Mouse (Mus musculus) left cerebral cortex, adult 11 months (tissue): ENCODE results near the gene Cacna1b.

Source experiments
- DNase-seq: peaks from one replicate; pipeline ENCODE4 v3.0.0; 2022; ENCODE audit warnings: low spot score

Cacna1b gene

DNA sequence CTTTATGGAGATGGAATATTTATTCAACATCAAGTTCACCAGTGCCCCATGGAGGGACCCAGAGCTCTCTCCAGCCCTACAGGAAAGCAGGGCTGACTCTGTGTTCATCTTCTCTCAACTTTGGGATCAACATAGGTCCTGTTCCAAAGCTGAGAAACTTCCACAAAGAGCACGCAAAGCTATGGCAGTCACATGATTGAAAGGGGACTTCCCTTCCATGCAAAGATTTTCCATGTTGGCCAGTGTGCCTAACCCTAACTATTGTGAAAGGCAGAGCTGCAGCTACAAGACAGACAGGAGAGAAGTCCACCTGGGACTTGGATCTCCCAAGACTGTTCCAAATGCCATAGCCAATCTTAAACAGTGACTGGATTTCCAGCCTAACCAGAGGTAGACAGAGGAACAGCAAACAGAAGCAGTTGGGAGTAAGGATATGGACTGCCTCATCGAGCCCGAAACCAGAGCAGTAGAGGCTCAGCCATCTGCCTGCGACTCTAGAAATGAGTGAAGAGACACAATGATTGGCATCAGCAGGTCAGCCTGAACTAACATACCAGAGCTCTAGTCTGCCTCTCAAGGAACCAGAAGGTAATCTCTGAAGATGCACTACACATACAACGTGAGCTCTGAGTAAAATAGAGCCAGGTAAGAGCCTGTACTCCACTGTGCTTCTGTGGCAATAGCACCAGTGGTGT, 116.4 kb downstream of the Cacna1b start:
- no peak for DNase-seq

DNA sequence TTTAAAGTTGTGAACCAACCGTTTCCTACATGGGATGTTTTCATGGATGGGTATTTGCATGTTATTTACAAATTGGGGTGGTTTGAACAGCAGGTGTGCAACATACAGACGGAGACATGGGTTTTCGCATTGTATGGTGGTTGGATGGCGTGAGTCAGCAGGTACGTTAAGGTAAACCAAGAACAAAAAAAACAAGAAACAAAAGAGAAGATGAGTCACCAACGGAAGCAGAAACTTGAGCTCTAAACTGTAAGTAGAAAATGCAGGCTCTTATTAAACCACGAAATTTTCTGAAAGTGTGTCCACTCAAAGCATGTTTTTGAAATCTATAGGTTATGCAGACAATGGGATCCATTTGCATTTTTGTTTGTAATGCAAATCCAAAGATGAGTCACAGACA, 120.1 kb downstream of the Cacna1b start:
- no peak for DNase-seq

DNA sequence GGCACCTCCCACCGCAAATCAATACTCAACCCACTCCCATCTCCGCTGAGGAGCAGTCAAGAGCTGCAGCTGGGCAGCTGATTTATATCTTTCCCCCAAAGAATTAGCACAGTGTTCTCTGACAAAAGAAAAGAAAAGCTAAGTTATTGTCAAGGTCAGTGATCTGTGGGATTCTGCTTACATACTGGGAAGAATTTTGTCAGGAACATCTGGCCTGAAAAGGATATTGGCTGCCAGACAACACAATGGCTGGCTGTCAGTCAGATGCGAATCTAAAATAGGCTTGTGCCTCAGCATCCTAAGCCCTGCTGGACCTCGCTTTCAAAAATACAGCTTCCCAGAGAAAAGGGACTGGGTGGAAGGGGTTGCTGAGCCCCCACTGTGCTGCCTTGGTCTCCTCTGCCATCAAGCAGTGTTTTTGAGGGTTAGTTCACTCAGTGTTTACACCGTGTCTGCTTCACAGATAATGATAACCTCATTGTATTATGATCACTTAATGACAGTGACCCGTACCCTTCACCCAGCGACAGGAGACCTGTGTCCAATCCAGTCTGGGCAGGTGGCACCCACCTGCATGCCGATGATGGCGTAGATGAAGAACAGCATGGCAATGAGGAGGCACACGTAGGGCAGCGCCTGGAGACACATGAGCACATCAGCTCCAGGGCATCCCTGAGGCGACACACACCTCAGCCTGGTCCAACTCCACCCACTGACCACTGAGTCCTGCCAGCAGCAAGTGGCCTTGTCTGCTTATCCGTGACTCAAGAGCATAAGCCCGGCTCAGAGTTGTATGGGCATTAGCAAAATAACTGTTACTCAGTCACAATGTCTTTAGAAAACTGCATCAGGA, 124.6 kb downstream of the Cacna1b start:
- DNase-seq: no peak

DNA sequence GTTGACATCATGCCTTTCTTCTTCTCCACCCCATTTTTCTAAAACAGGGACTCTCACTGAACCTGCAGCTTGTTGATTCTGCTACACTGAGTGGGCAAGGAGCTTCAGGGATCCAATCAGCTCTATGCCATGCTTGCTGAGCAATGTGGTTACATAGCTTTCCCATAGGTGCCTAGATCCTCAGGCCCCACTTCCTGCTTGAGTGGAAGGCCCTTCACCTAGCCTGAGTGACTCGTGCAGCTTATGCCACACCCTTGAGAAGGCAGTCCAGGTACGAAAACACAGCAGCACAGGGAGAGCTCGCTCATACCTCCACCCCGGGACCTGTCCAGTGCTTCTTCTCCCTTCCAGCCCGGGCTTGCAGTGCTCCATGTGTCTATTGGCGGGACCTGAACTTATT, 129.3 kb downstream of the Cacna1b start:
- no peak for DNase-seq

DNA sequence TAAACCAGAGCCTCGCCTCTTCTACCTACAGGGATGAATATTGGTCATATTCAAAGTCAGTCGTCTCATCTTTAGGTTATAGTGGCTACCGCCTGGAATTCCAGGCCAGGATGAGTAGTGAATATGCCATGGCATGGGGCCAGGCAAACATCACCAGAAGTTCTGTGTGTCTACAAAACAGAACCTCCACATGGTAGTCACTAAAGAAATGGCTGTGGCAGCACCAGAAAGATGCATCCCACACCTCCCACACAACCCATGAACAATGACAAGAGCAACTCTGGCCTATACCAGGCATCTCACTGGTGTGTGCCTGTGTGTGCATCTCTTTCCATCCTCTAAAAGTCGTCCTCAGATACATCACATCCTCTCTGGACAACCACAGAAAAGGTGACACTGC, 145.8 kb downstream of the Cacna1b start:
- DNase-seq: no peak

DNA sequence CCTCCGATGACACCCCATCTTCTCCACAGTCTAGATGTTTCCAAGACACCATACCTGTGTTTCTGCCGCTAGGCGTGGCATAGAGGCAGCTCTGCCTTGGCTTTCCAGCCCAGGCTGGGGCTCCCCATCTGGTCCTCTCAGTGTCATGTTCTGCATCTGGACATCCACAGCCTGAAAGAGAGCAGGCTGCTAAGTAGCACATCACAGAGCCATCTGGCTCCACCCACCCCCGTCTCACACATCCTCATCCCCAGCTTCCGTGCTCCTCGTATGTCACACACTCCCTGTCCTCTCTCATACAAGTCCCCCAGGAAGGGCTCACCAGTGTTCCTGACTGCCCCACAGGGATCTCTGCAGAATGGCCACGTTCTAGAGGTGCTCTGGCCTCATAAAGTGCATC, 153.2 kb downstream of the Cacna1b start:
- DNase-seq: peak; percentile 34

DNA sequence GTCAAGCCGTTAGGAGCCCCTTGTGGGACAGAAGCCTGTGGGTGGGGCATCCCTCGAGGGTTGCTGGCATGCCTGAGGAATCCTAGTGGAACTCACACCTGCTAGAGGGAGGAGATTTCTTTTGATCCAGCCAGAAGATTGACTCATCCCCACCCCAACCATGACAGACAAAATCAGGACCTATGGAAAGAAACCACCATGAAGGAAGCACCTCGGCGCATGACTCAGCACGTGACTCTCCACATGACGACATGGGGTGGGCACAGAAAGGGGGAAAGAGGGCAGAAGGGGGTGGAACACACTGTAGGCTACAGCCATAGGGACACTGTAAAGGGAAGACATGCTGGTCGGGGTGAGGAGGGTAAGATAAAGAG, 154.2 kb downstream of the Cacna1b start:
- DNase-seq: no peak

DNA sequence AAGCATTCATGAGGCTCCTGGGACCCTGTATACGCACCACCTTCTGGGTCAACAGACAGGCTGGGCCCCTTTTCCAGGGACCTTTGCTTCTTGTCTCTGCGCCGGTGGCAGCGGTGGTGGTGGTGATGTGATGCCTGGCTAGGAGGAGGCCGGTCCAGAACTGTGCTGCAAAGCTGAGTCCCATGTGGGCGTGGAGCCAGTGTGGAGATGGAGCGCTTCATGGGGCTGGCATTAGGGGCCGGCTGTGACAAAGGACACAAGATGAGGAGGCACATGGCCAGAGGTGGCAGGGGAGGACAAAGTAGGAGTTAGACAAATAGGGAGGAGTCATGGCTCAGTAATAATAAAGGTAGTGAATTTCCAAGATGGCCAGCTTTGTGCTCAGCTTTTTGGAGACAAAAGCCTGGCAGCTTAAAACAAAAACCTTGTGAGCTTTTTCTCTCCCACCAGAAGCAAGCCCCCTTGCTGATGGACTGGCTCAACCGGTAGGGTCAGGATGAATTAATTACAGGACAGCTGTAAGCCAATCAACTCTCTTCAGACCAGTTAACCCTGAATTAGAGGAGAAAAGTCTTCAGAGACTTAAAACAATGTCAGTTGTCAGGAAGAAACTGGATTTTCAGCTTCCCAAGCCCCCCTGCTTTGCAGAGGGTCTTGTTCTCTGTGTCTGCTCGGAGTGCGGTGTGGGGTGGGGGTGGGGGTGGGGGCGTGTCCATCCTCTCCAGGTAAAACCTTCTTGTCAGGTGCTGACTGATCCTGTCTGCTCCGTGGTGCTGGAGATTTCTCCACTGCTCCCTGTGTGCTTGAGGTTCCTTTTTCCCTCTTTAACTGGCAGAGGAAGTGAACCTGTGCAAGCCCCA, 154.8 kb downstream of the Cacna1b start:
- DNase-seq: no peak

DNA sequence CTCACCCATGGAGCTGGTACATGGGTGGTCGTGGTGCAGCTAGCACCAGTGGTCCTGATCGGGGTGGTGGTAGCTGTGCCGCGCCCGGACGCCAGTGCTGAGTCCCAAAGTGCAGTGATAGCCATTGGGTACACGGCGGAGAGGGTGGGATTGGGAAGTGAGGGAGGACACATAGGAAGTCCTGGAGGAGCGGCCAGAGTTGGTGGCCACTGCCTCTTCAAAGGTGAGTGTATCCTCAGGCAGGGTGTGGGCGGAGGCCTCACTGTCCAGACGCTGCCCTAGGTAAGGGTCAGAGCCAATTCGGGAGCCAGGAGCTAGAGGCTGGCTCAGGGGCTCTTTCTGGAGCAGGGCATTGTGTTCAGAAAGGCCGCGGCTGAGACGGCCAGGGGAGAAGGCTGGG, 156.4 kb downstream of the Cacna1b start:
- no peak for DNase-seq

DNA sequence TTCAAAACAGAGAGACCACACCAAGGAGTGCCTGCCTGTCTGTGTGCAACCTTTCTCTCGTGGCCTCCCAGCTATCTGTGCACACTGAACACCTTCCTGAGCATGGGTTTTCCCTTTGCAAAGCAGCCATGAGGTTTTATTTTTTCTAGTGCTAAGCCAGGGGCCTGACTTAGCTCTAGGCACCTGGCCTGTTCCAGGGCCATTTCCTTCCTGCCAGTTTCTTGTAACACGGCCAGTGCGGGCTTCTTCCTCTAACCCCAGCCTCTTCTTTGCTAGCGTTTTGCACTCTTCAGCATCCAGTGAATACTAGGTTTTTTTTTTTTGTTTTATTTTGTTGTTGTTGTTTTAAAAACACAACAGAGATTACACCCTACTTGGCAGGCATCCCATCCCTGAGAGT, 157.9 kb downstream of the Cacna1b start:
- no peak for DNase-seq

DNA sequence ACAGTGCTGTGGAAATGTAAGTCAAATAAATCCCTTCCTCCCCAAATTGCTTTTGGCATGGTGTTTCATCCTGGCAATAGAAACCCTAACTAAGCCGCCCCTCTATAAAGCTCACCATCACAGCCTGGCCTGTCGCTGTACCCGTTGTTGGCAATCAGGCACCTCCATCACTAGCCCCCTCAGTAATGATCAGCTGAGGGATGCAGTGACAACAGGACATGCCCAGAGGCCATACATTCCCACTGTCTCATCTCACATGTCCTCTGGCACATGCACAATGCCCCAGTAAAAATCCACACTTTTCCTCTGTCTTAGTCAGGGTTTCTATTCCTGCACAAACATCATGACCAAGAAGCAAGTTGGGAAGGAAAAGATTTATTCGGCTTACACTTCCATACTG, 173.5 kb downstream of the Cacna1b start:
- no peak for DNase-seq

DNA sequence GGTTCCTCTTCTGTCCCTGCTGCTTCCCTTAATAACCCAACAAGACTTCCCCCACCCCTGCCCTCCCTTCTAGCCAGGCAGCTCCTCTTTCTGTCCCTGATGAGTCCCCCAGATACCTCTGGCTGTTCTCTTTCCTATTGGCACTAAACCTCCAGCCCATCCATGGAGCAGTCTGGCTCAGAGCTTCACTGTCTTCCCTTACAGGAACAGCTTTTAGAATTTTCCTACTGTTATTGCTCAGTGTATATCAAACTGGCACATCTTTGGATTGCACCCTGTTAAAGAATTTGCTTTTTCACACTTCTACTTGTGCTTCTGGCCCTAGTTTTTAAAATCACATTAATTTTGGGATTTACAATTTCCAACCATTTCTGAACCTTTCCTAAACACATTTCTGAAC, 175.0 kb downstream of the Cacna1b start:
- DNase-seq: no peak

DNA sequence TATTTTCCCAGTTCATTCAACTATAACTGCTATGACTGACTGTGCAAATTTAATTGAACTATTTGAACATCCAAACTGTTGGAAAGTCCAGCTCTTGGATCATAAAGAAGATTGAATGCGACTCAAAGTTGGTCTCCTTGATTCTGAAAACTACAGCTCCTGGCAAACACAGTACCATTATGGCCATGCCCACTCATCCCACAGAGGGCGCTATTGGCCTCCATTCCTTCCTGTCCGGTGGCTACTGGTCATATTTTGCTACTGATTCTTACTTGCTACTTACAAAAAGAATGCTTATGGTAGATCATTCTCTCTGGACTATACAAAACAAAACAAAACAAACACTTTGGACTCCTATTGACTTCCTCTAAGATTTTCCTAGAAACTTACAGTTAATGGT, 188.3 kb downstream of the Cacna1b start:
- DNase-seq: peak; percentile 50

DNA sequence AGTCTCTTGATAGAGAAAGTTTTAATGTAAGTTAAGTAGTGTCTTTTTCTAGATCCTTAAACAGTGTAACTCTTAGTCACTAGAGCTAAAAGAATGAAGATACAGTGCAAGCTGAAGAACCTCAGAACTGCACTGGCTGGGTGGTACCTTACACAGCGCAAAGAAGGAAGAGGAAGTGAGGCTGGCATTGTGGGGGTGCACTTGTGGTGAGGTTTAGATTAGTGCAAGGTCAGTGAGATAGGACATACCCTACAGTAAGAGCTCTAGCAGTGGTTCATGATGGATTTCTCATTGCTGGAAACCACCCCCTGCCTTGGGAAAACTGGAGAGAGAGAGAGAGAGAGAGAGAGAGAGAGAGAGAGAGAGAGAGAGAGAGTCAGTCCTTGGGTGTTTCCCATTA, 192.0 kb downstream of the Cacna1b start:
- no peak for DNase-seq

DNA sequence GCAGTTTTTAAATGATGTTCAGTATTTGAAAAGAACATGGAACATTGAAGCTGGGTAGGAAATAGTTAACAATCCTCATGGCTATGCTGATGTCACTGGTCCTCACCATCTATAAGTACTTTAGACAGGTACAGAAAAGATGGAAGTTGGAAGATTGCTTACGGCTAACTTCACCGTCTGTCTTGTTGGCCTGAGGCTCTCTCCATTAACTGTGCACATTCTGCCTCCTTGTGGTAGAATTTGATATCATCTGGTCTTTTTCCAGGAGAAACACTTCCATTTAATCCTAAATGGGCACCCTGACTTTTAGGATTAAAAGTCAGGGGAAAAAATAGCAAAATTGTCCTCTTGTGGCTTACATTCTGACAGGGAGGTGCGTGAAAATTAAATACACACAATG, 194.4 kb downstream of the Cacna1b start:
- DNase-seq: peak; percentile 30

DNA sequence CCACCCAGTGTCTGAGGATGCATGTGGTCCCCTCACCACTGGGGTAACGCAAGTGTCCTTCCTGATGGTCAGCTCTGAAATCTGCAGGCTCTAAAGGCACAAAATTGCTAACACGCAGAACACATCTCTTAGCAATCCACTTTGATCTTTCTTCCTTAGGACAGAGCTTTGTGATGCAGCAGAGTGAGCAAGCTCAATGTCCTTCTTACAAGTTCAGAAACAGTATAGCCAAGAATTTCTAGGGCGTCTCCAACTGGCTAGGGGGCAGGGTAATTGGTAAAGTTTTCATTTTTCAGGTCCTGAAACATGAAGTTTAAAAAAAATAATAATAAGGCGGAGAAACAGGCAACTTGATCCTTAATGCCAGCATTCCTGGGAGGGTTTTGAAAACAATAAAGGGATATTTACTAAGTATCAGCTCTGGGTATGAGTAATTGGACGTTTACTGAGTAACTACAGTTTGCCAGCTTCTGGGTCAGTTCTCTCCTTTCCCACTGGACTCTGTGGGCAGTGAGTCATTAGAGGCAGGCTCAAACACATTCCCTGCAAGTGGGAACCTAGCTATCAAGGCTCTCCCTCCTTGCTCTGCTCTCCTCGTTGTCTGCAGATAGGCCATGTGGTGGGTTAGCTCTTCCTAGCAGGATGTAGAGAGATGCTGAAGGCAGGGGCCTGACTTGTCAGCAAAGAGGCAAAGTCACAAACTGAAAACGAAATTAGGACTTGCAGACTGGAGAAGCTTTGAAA, 200.2 kb downstream of the Cacna1b start:
- no peak for DNase-seq

DNA sequence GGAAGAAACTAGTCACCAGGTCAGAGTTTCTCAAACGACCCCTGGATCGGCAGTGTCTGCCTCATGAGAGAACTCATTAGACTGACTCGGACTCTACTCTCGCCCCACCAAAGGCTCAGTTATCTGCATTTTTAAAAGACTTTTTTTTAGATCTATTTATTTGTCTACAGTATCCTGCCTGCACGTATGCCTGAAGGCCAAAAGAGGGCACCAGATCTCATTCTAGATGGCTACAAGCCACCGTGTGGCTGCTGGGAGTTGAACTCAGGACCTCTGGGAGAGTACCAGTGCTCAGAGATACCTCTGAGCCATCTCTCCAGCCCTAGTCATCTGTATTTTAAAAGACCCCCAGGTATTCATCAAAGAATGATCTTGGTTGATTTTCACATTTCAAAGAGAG, 201.0 kb downstream of the Cacna1b start:
- DNase-seq: no peak

DNA sequence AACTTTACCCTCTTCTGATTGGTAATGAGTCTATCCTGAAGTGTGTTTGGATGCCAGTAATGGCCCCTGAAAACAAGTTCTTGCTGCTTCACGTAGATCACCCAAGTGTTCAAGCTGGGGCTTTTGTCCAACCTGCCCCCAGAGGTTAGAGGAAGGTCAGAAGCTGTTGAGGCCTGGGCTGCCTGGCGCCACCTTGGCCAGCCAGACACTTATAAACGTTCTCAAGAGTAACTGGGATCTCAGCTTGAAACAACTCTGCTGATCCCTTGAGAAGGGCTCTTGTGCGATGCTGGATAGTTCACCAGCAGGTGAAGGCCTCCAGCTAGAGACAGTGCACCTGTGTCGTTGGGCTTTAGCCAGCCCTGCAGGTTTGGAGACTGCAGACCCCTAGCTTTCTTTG, 202.8 kb downstream of the Cacna1b start:
- DNase-seq: no peak

DNA sequence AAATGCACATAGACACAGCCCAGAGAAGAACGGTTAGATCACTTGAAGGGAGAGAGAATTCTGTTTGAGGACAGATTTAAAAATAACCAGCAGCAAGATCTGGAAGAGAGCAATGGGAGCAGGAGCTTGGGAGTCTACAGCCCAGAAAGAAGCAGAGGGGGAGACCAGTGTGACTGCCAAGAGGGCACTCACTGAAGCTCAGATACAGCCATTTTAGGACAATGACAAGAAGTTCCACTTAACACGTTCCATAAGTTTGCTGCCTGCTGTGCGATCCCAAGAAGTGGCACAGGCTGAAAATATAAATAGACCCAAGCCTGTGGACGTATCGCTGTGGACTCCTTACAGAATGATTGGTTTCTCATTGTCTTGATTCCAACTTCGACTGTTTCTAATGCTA, 206.6 kb downstream of the Cacna1b start:
- no peak for DNase-seq

DNA sequence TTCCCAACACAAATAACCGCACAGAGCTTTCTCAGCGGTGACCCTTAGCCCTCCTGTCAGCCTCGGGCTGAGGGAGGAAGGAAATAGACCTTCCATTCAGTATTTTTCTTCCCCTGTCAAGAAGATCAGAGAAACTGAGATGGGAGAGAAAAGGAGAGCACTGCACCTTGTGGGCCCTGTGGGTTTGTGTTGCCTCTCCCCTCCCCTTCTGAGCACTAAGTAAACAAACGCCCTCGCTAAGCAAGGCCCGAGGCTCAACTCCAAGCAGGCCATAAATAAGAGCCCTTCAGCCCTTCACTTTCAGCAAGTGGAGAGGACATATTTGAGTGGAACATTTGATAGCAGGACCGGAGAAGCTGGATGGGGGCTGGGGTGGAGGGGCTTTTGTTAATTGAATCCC, 209.0 kb downstream of the Cacna1b start:
- no peak for DNase-seq
